In genomic region chr8:109536703-109537102, GRCm38 (mm10) we compare ENCODE assay signal across 8 mouse cellular contexts. TPM values are rescaled to one million over a fixed set of nuclear protein-coding genes. Genes with fewer than 3 reads are reported as not detected.
DNase-seq lines count a peak whose midpoint lies in the region; ATAC-seq lines count a peak whose summit lies in the region.

No protein-coding gene starts in this region.

- H3K36me3 ChIP-seq in hindbrain, embryonic 13.5 days, result no peaks in the 10 kb centered on the region

- no peaks in the 10 kb centered on the region for H3K27me3 ChIP-seq in hindbrain, embryonic 13.5 days

- peak overlapping the region; percentile 75 for H3K27ac ChIP-seq in hindbrain, embryonic 13.5 days

- no peak overlapping the region for H3K4me2 ChIP-seq in hindbrain, embryonic 13.5 days

- peak; percentile 86 for DNase-seq in NIH3T3 (ENCODE audit: low read depth)
- DNase-seq in cerebellum, adult 9-10 months, result peak; percentile 48
- DNase-seq in frontal cortex, adult 2 months (ENCODE audit: extremely low spot score in 1 of 2, low spot score in 1 of 2), result peak; percentile 59 to 93
- DNase-seq in layer of hippocampus, postnatal 36 days, result peak; percentile 77 to 78
- peak; percentile 53 for DNase-seq in lung, postnatal 25 days (ENCODE audit: low spot score)
- DNase-seq in retina, postnatal 7 days (ENCODE audit: low read depth, low spot score), result peak; percentile 63
- peak; percentile 76 for DNase-seq in urinary bladder, postnatal 14 days (ENCODE audit: low spot score)

- WGBS in hindbrain, embryonic 13.5 days, result 7% methylated on average over 5 of the region's 5 CpGs

- H3K4me3 ChIP-seq in hindbrain, embryonic 13.5 days, result no peak overlapping the region

- H3K9me3 ChIP-seq in hindbrain, embryonic 13.5 days, result no peaks in the 10 kb centered on the region

- H3K4me1 ChIP-seq in hindbrain, embryonic 13.5 days (replicated peaks), result no peaks in the 10 kb centered on the region; the same call in 1 of the 2 replicates

- peak; percentile 79 for ATAC-seq in hindbrain, embryonic 13.5 days (ENCODE audit: low FRiP score)

- H3K9ac ChIP-seq in hindbrain, embryonic 13.5 days, result no peak overlapping the region

RNA-seq across cellular contexts. Expression of gene Dhx38, which starts 29.0 kb away (rescaled TPM):
- 20.1 and 20.4 TPM in 2 replicates for polyA plus RNA-seq in frontal cortex, adult 2 months (2012; rRNA removed)
- 17.7 and 18.4 TPM in 2 replicates for polyA plus RNA-seq in hindbrain, embryonic 13.5 days (2015; fragmentation: Nextera tagmentation; extraction: Ambion mirVana)
- 10 to 100 TPM; 24.8 to 27.4 TPM for total RNA-seq in layer of hippocampus, postnatal 36 days (2021)

RNA-seq across cellular contexts. Expression of gene Txnl4b, which starts 29.0 kb away (rescaled TPM):
- 12.5 and 15.4 TPM in 2 replicates for polyA plus RNA-seq in frontal cortex, adult 2 months (2012; rRNA removed)
- 30.8 and 32.4 TPM in 2 replicates for polyA plus RNA-seq in hindbrain, embryonic 13.5 days (2015; fragmentation: Nextera tagmentation; extraction: Ambion mirVana)
- 10 to 100 TPM; 12.9 to 15.3 TPM for total RNA-seq in layer of hippocampus, postnatal 36 days (2021)

RNA-seq across cellular contexts. Expression of gene Hp, which starts 42.3 kb away (rescaled TPM):
- polyA plus RNA-seq in frontal cortex, adult 2 months (2012; rRNA removed), result 0.15 and 0.30 TPM in 2 replicates
- polyA plus RNA-seq in hindbrain, embryonic 13.5 days (2015; fragmentation: Nextera tagmentation; extraction: Ambion mirVana), result 0.29 and 0.70 TPM in 2 replicates
- not detected for total RNA-seq in layer of hippocampus, postnatal 36 days (2021)

RNA-seq across cellular contexts. Expression of gene Pmfbp1, which starts 42.9 kb away (rescaled TPM):
- 0.11 and 0.26 TPM in 2 replicates for polyA plus RNA-seq in frontal cortex, adult 2 months (2012; rRNA removed)
- 2.4 and 3.4 TPM in 2 replicates for polyA plus RNA-seq in hindbrain, embryonic 13.5 days (2015; fragmentation: Nextera tagmentation; extraction: Ambion mirVana)
- under 1 TPM in 1 of 2 experiments, not detected in 1; 0.10 TPM for total RNA-seq in layer of hippocampus, postnatal 36 days (2021)
